Mouse (Mus musculus): ENCODE measurements around the gene Dohh. TPM values are rescaled to one million over a fixed set of nuclear protein-coding genes. Genes with fewer than 3 reads are reported as not detected.

The Dohh gene
- polyA plus RNA-seq (2015; fragmentation: Nextera tagmentation; extraction: Ambion mirVana) = 83.1 and 85.2 TPM in 2 replicates

- ATAC-seq (ENCODE audit: insufficient number of reproducible peaks, low FRiP score, low TSS enrichment, low read depth) = peak; percentile 95
- WGBS = 8% methylated on average over 54 of the region's 54 CpGs
- H3K36me3 ChIP-seq = peaks cover 32% of the 10 kb centered on the region
Observed at GRCm38 (mm10) chr10:81383802-81384604, at the start of gene Dohh, which contains the start of gene Gm48551. Gene Dohh (plus strand): TSS chr10:81384428. Gene Gm48551 (plus strand): TSS chr10:81384466.

DNA sequence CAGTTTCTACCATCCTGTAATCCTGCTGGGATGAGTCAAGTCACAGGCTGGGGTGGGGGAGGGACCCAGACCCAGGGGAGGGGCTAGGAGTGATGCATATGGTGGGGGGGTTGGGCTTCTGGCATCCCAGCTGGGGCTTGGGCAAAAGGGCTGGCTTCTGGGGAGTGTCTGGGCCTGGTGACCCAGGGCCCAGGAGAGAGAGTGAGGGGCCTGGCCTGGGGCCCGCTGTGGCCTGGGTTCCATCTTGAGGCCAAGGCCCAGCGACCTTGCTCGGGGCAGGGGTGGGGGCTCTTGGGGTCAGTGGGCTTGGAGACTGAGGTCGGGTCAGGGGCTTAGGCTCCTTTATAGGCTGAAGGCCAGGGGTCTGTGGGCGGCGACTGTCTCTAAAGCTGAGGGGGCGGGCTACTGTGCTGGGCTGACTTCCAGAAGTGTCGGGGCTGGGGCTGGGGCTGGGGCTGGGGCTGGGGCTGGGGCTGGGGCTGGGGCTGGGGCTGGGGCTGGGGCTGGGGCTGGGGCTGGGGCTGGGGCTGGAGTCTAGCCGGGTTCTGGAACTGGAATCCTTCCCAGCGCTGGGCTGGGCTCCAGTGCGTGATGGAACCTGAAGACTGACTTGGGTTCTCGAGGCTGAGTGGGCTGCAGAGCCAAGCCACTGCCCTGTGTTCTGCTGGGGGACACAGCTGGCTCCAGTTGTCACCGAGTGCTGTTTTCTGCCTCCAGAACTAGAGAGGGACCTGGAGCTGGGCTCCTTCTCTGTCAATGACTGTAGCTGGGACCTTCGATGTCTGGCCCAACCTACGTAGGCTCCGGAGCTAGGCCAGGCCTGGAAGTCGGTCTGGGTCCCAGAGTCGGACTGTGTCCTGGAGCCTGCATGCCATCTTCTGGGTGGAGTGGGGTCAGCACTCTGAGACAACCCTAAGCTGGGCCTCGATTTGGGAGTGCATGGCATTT is 48.6 kb upstream of the Dohh start:
- H3K4me2 ChIP-seq (replicated peaks) = peak overlapping the region; percentile 23
- peaks cover 26% of the 10 kb centered on the region for H3K27me3 ChIP-seq
- H3K4me3 ChIP-seq (replicated peaks) = no peak overlapping the region
- no peaks in the 10 kb centered on the region for H3K9me3 ChIP-seq (replicated peaks)
- 39% methylated on average over 18 of the region's 19 CpGs for WGBS
- ATAC-seq (ENCODE audit: insufficient number of reproducible peaks, low FRiP score, low TSS enrichment, low read depth) = peak; percentile 58
- H3K4me1 ChIP-seq = peaks cover 40% of the 10 kb centered on the region
- peak overlapping the region; percentile 86 for H3K27ac ChIP-seq (replicated peaks)
- no peaks in the 10 kb centered on the region for H3K36me3 ChIP-seq
- no peak overlapping the region for H3K9ac ChIP-seq

More at GRCm38 (mm10) chr10:81383802-81384604, at the start of gene Dohh, which contains the start of gene Gm48551:
- H3K27me3 ChIP-seq = no peaks in the 10 kb centered on the region
- no peaks in the 10 kb centered on the region for H3K9me3 ChIP-seq (replicated peaks)
- peaks cover 25% of the 10 kb centered on the region for H3K4me1 ChIP-seq
- peak within 1 kb of the TSS; percentile 91 for H3K4me3 ChIP-seq (replicated peaks)
- H3K27ac ChIP-seq (replicated peaks) = peak within 1 kb of the TSS; percentile 89
- peak within 1 kb of the TSS; percentile 70 for H3K9ac ChIP-seq
- peak within 1 kb of the TSS; percentile 95 for H3K4me2 ChIP-seq (replicated peaks)

- 87% methylated on average over 4 of the region's 4 CpGs for WGBS
- H3K4me1 ChIP-seq = peaks cover 42% of the 10 kb centered on the region
- H3K36me3 ChIP-seq = no peaks in the 10 kb centered on the region
- H3K9ac ChIP-seq = no peak overlapping the region
- peaks cover 35% of the 10 kb centered on the region for H3K27me3 ChIP-seq
- no peak for ATAC-seq (ENCODE audit: insufficient number of reproducible peaks, low FRiP score, low TSS enrichment, low read depth)
- peak overlapping the region; percentile 4; the same call in 1 of the 2 replicates for H3K4me2 ChIP-seq (replicated peaks)
- H3K27ac ChIP-seq (replicated peaks) = peak overlapping the region; percentile 85
- H3K9me3 ChIP-seq (replicated peaks) = no peaks in the 10 kb centered on the region
- no peak overlapping the region for H3K4me3 ChIP-seq (replicated peaks)
Observed at GRCm38 (mm10) chr10:81336558-81336957, 47.7 kb upstream of the Dohh start.

DNA sequence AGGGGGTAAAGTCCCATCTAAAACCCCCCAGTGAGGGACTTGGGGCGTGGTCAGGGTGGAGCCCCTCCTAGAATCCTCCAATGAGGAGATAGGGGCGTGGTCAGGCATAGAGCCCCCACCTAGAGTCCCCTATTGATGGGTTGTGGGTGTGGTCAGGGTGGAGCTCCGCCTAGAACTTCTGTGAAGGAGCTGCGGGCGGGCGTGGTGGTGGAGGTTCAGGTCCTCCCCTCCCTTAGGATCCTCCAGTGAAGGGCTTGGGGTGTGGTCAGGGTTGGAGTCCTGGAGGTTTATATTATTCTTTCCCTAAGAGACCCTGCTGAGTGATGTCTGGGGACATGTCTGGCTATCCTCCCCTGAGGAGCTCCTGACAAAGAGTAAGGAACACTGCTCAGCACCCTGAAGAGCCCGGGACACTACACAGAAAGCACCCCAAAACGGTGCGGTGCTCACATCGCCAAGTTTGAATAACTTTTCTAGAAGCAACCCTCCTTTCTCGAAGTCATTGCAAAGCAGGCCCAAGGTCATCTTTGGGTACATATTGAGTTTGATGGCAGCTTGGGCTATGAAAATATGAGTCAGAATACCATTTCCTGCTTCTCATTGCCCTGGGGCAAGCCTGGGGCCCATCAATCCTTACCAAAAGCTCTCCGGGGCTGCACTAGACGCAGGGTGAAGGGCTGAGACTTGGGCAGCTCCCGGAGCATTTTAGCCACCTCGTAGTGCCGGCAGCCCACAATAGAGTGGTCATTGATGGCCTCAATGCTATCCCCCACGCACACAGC is 43.5 kb upstream of the Dohh start:
- H3K4me1 ChIP-seq = peaks cover 25% of the 10 kb centered on the region
- H3K4me3 ChIP-seq (replicated peaks) = no peak overlapping the region
- H3K36me3 ChIP-seq = 0 out of 2 replicates have a peak, but pooled peaks cover under 1% of the 10 kb centered on the region
- 35% methylated on average over 17 of the region's 17 CpGs for WGBS
- no peak overlapping the region for H3K9ac ChIP-seq
- ATAC-seq (ENCODE audit: insufficient number of reproducible peaks, low FRiP score, low TSS enrichment, low read depth) = no peak
- H3K4me2 ChIP-seq (replicated peaks) = no peak overlapping the region
- H3K27ac ChIP-seq (replicated peaks) = no peak overlapping the region
- peaks cover 55% of the 10 kb centered on the region for H3K27me3 ChIP-seq
- no peaks in the 10 kb centered on the region for H3K9me3 ChIP-seq (replicated peaks)

DNA sequence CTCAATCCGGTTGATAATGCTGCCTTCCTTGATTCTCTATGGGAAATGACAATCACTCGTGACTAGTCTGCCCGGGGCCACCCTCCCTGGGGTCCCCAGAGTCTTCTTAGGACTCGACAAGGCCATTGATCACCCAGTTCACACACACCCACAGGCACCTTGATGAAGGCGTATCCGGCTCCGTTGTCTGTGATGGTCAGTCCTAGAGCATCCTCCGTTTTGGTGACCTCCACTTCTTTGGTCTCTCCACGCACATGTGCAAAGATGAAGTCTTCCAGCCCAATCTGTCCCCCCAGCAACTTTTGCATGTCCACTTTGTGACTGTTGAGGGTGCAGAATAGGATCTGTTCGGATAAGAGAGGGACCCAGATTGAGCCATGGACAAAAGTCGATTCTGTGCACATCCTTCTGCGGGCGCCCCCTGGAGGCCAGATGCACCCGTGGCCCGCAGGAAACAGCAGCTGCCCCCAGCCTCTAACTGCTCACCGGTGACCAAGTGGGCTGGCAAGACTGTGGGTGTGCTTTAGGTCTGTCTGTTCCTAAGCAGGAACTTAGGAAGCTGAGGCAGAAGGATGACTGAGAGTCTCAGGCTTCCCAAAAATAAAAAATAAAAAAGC is 42.8 kb upstream of the Dohh start:
- Histone ChIP-seq H3K4me2 (replicated peaks) (no peak overlapping the region), H3K9ac (no peak overlapping the region), H3K4me3 (replicated peaks) (no peak overlapping the region), H3K9me3 (replicated peaks) (no peaks in the 10 kb centered on the region), H3K4me1 (peaks cover 20% of the 10 kb centered on the region), H3K27ac (replicated peaks) (no peak overlapping the region), H3K36me3 (0 out of 2 replicates have a peak, but pooled peaks cover 5% of the 10 kb centered on the region), H3K27me3 (peaks cover 55% of the 10 kb centered on the region)
- 37% methylated on average over 16 of the region's 16 CpGs for WGBS
- no peak for ATAC-seq (ENCODE audit: insufficient number of reproducible peaks, low FRiP score, low TSS enrichment, low read depth)

GRCm38 (mm10) chr10:81342686-81343505 is 41.3 kb upstream of the Dohh start, which contains the start of gene Gipc3:
Gene Gipc3 (minus strand): TSS chr10:81343266.
- 6% methylated on average over 57 of the region's 67 CpGs for WGBS
- Histone ChIP-seq H3K4me3 (replicated peaks) (peak within 1 kb of the TSS; percentile 45), H3K9me3 (replicated peaks) (no peaks in the 10 kb centered on the region), H3K4me1 (peaks cover 29% of the 10 kb centered on the region), H3K36me3 (peaks cover 12% of the 10 kb centered on the region), H3K27ac (replicated peaks) (no peak within 1 kb of the TSS), H3K4me2 (replicated peaks) (peak within 1 kb of the TSS; percentile 77), H3K9ac (peak within 1 kb of the TSS; percentile 24; the same call in 1 of the 2 replicates), H3K27me3 (peaks cover 51% of the 10 kb centered on the region)
- no peak for ATAC-seq (ENCODE audit: insufficient number of reproducible peaks, low FRiP score, low TSS enrichment, low read depth)

DNA sequence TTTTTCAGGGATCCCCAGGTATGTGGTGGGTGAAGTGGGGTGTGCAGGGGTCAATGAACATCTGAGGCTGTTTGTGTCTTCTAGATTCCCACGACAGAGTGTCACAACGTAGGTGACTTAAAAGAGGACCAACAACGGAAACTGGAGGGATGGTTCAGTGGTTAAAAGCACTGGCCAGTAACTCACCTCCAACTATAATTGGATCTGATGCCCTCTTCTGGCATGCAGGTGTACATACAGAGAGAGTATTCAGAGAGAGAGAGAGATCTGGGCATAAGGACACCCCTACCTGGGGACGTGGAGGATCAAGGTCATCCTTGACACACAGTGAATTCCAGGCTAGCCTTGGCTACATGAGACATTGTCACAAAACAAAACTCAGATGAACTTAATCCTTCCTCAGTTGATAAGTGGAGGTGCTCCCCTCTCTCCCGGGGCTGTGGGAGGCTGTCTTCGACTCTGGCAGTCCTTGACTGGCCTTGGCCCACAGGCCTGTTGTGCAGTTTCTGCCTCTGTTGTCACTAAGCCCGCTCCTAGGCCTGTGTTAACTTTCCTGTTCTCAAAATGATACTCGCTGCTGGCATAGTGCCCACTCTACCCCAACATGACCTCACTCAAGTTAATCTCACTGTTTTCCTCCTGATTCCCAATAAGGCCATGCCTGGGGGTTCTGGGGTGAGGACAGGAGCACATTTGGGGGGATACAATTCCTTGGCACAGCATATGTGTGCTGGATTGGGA is 39.6 kb upstream of the Dohh start:
- Histone ChIP-seq H3K27ac (replicated peaks) (no peak overlapping the region), H3K36me3 (peaks cover 13% of the 10 kb centered on the region), H3K4me2 (replicated peaks) (no peak overlapping the region), H3K4me3 (replicated peaks) (no peak overlapping the region), H3K27me3 (peaks cover 44% of the 10 kb centered on the region), H3K4me1 (peaks cover 43% of the 10 kb centered on the region), H3K9ac (no peak overlapping the region), H3K9me3 (replicated peaks) (no peaks in the 10 kb centered on the region)
- 49% methylated on average over 8 of the region's 8 CpGs for WGBS
- no peak for ATAC-seq (ENCODE audit: insufficient number of reproducible peaks, low FRiP score, low TSS enrichment, low read depth)

DNA sequence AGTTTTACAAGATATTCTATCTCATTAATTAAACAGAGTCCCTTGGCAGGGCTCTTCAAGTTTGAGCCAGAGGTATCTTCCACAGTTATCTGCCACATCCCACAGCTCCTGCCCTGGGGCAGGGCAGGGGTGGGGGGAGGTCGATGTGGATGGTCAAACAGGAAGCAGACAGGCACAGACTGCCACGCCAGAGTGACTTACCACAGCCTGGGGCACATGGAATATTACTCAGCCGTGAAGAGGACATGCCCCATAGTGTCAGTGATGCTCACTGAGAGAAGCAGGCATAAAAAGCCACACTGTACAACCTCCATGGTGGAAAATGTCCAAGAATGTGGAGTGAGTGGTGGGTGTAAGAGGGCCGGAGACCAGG is 39.1 kb upstream of the Dohh start:
- Histone ChIP-seq H3K27me3 (peaks cover 44% of the 10 kb centered on the region), H3K9me3 (replicated peaks) (no peaks in the 10 kb centered on the region), H3K27ac (replicated peaks) (no peak overlapping the region), H3K4me1 (peaks cover 47% of the 10 kb centered on the region), H3K4me2 (replicated peaks) (no peak overlapping the region), H3K36me3 (peaks cover 13% of the 10 kb centered on the region), H3K9ac (no peak overlapping the region), H3K4me3 (replicated peaks) (no peak overlapping the region)
- WGBS = 77% methylated on average over 4 of the region's 4 CpGs
- ATAC-seq (ENCODE audit: insufficient number of reproducible peaks, low FRiP score, low TSS enrichment, low read depth) = no peak

DNA sequence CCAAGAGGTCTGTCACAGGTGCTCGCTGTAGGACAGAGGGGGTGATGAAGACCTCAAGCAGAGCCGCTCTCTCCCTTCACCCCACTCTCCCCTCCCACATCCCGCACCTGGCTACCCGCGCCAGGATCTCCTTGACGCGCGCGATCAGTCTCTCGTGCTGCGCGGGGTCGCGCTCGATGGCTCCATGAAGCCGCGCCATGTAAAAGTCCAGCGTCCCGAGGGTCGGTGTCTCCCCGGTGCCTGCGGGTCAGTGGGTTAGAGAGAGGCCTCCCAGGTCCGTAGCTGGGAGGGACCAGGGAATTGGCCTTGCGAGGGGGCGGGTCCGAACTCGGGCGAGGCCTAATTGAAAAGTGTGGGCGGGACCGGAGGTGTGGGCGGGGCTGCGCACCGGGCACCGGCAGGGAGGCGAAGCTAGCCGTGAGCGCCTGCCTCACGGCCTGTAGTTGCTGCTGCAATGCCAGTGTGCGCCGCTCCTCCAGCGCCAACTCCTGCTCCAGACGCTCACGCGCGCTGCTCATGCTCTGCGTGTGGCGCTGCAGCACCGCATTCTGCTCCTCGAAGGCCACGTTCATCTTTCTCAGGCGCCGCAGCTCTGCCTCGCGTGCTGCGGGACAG is 37.7 kb upstream of the Dohh start:
- peaks cover 47% of the 10 kb centered on the region for H3K4me1 ChIP-seq
- no peak overlapping the region for H3K9ac ChIP-seq
- H3K36me3 ChIP-seq = peaks cover 13% of the 10 kb centered on the region
- peak overlapping the region; percentile 24 for H3K4me3 ChIP-seq (replicated peaks)
- H3K27ac ChIP-seq (replicated peaks) = 0 out of 2 replicates have a peak overlapping the region, but pooled peaks have one; percentile 23
- H3K4me2 ChIP-seq (replicated peaks) = peak overlapping the region; percentile 41
- H3K27me3 ChIP-seq = peaks cover 33% of the 10 kb centered on the region
- no peaks in the 10 kb centered on the region for H3K9me3 ChIP-seq (replicated peaks)
- ATAC-seq (ENCODE audit: insufficient number of reproducible peaks, low FRiP score, low TSS enrichment, low read depth) = no peak
- 14% methylated on average over 55 of the region's 55 CpGs for WGBS
